Comparison of ENCODE assay signal across 13 mouse cellular contexts in genomic region chr4:120978221-120978620, GRCm38 (mm10). TPM values are rescaled to one million over a fixed set of nuclear protein-coding genes. Genes with fewer than 3 reads are reported as not detected.
DNase-seq lines count a peak whose midpoint lies in the region; ATAC-seq lines count a peak whose summit lies in the region.
"Had no signal": no experiment of that assay in that cellular context is flagged by ENCODE, and none has a peak within 500 bp of the region (broad histone marks: within the 10 kb centered on the region; RNA-seq: fewer than 3 reads in every experiment).

No protein-coding gene starts in this region.

- intact Hi-C loops in left cerebral cortex, postnatal 14 days (cut with DNase I): no loop called here

- peak; percentile 51 for ATAC-seq in activated CD4-positive, CD25-positive, alpha-beta regulatory T cell, adult 4 months
- ATAC-seq in monocyte, adult 5-6 weeks (replicated peaks; ENCODE audit: insufficient number of reproducible peaks, low FRiP score, low TSS enrichment, poor library complexity, severe bottlenecking): peak; percentile 69
- ATAC-seq: forebrain, embryonic 15.5 days; intestine, embryonic 15.5 days; midbrain, embryonic 13.5 days had no signal

- peak; percentile 31 to 54 for DNase-seq in spleen, postnatal 36 days (ENCODE audit: low spot score in 2 of 2)
- no peak for DNase-seq in spleen, adult 12 weeks (ENCODE audit: low spot score)
- DNase-seq in thymus, postnatal 36 days: no peak
- no peak for DNase-seq in cerebellum, postnatal 25 days
- DNase-seq in left cerebral cortex, postnatal 14 days (ENCODE audit: low spot score in 2 of 2): no peak
- DNase-seq: cerebellum, postnatal 10 days; heart, postnatal 14 days; right cerebral cortex, postnatal 4 days had no signal

RNA-seq across cellular contexts. Expression of gene Zfp69, which starts 26.7 kb away (rescaled TPM):
- polyA plus RNA-seq in activated CD4-positive, CD25-positive, alpha-beta regulatory T cell, adult 4 months (2017; shearing (Covaris generic)): 1 to 10 TPM; 1.9 to 2.2 TPM
- 2.9 to 7.0 TPM (median 5.2 TPM) in 3 replicates for total RNA-seq in monocyte, adult 5-6 weeks (2017)
- 1 to 10 TPM; 1.8 TPM for total RNA-seq in left cerebral cortex, postnatal 14 days (2021)

RNA-seq across cellular contexts. Expression of gene Smap2, which starts 38.8 kb away (rescaled TPM):
- 10 to 100 TPM; 32.5 to 39.1 TPM for polyA plus RNA-seq in activated CD4-positive, CD25-positive, alpha-beta regulatory T cell, adult 4 months (2017; shearing (Covaris generic))
- 53.3 to 79.2 TPM (median 60.5 TPM) in 3 replicates for total RNA-seq in monocyte, adult 5-6 weeks (2017)
- total RNA-seq in left cerebral cortex, postnatal 14 days (2021): 100 to 1,000 TPM; 160 to 163 TPM

RNA-seq across cellular contexts. Expression of gene Exo5, which starts 53.4 kb away (rescaled TPM):
- 10 to 100 TPM; 28.2 to 30.5 TPM for polyA plus RNA-seq in activated CD4-positive, CD25-positive, alpha-beta regulatory T cell, adult 4 months (2017; shearing (Covaris generic))
- total RNA-seq in monocyte, adult 5-6 weeks (2017): 6.7 to 14.7 TPM (median 12.3 TPM) in 3 replicates
- 10 to 100 TPM in 1 of 2 experiments, 1 to 10 TPM in 1; 9.3 to 11.6 TPM for total RNA-seq in left cerebral cortex, postnatal 14 days (2021)

Comparison
In these comparisons a context has a peak if more than half of its experiments do, and no peak if none do; other contexts are left out.
1. DNase-seq: peak in spleen, postnatal 36 days (2 of 2); none in spleen, adult 12 weeks (single experiment), thymus, postnatal 36 days (0 of 2), cerebellum, postnatal 25 days (0 of 2) and left cerebral cortex, postnatal 14 days (0 of 2).